Mouse (Mus musculus) limb, embryonic 14.5 days (tissue): Measurements from ENCODE around the gene Cngb1. TPM values are rescaled to one million over a fixed set of nuclear protein-coding genes. Genes with fewer than 3 reads are reported as not detected.

Source experiments
- ATAC-seq: fragments of 200-750 bp; cut with Nextera tagmentation; 2 replicates; pipeline ENCODE4 v1.8.0; 2017; ENCODE audit warnings: low read depth, moderate number of reproducible peaks, moderate TSS enrichment; ENCODE audit not compliant: low FRiP score
- DNase-seq: peaks from one replicate; pipeline ENCODE4 v3.0.0-alpha.2; 2015; ENCODE audit warnings: low spot score
- H3K27ac ChIP-seq: fragments of 300-500 bp; sonication (generic); replicated peaks from 2 replicates; pipeline ENCODE4 v1.5.1; 2014; ENCODE audit warnings: low read depth, mild to moderate bottlenecking, low read length, moderate library complexity, mixed read lengths
- H3K27me3 ChIP-seq: fragments of 300-500 bp; sonication (generic); 2 replicates; pipeline ENCODE4 v1.6.1; 2014; ENCODE audit warnings: low read length, mixed read lengths; ENCODE audit not compliant: control insufficient read depth, insufficient read depth
- H3K36me3 ChIP-seq: fragments of 300-500 bp; sonication (generic); 2 replicates; pipeline ENCODE4 v1.6.1; 2014; ENCODE audit warnings: mild to moderate bottlenecking, low read length, moderate library complexity, mixed read lengths; ENCODE audit not compliant: control insufficient read depth, insufficient read depth
- H3K4me1 ChIP-seq: fragments of 300-500 bp; sonication (generic); 2 replicates; pipeline ENCODE4 v1.6.1; 2014; ENCODE audit warnings: antibody characterized with exemption, low read length, mixed read lengths; ENCODE audit not compliant: control insufficient read depth, insufficient read depth
- H3K4me2 ChIP-seq: fragments of 300-500 bp; sonication (generic); replicated peaks from 2 replicates; pipeline ENCODE4 v1.6.1; 2014; ENCODE audit warnings: low read depth, mild to moderate bottlenecking, low read length, moderate library complexity; ENCODE audit not compliant: severe bottlenecking
- H3K4me3 ChIP-seq: fragments of 300-500 bp; sonication (generic); replicated peaks from 2 replicates; pipeline ENCODE4 v1.5.1; 2014; ENCODE audit warnings: low read length
- H3K9ac ChIP-seq: fragments of 300-500 bp; sonication (generic); 2 replicates; pipeline ENCODE4 v1.6.1; 2014; ENCODE audit warnings: mild to moderate bottlenecking, low read depth, low read length, moderate library complexity; ENCODE audit not compliant: severe bottlenecking
- H3K9me3 ChIP-seq: fragments of 300-500 bp; sonication (generic); 2 replicates; pipeline ENCODE4 v1.6.1; 2016; ENCODE audit warnings: low read length; ENCODE audit not compliant: control insufficient read depth
- POLR2A ChIP-seq: fragments of 200-500 bp; IDR thresholded peaks from 2 replicates; pipeline ENCODE4 v1.8.0; 2012; ENCODE audit warnings: inconsistent platforms, mild to moderate bottlenecking, moderate library complexity, borderline replicate concordance; ENCODE audit not compliant: insufficient read depth, insufficient read length; ENCODE audit errors: extremely low read depth
- WGBS: fragments of 180-500 bp; shearing (Covaris S2); extraction: QIAGEN DNeasy Blood & Tissue Kit; methylation state at CpG from one replicate; pipeline ENCODE4 v1.1.7; 2014; 5-methylcytosine and 5-hydroxymethylcytosine counted together
- polyA plus RNA-seq, 2 experiments: library from polyadenylated mRNA; depleted of rRNA in 1 of 2; stranded (reverse) in 1 of 2; unstranded in 1 of 2; fragments of >200 nt; fragmentation: Nextera tagmentation in 1 of 2; extraction: Ambion mirVana in 1 of 2; gene quantifications; 2 replicates each; pipeline versions ENCODE4 v1.2.1 to v1.2.3; 2012 to 2014

Cngb1 gene
- polyA plus RNA-seq, 2 experiments = 0.52 to 0.67 TPM

DNA sequence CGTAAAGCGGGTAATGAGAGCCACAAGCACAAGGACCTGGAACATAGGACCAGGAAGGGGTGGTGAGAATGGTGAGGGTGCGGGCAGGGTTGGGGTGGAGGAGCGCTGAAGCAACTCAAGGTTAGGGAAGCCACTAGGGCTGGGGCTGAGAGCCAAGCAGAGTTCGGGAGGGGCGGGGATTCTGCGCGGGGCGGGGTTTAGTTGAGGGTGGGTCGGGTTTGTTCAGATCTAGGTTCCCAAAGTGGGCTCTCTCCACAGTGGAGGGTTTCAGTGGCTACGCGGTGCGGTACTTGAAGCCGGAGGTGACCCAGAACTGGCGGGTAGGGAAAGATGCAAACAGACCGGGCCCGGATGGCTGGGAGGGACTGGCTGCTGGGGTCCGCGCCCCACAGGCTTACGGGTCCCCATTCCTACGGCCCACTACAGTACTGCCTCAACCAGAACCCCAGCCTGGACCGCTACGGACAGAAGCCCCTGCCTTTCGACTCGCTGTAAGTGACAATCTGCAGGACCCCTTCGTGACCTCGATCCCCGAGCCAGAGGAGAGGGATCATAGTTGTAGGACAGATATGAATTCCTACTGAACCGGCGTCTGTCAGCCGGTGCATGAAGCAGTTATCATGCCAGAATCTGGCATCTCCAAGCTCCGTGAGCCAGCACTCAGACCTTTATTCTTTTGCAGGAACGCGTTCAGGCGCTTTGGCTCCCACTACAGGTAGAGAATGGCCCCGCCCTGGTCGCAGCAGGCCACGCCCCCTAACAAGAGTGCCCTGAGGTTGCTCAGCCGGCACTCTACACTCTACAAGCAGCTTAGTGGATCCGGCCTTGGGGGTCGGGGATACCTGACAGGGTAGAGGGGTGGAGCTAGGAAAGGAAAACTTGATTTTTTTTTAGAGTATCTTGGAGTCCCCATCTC lies 14.1 kb upstream of the Cngb1 start:
- ATAC-seq (peak; percentile 59; the same call in 1 of the 2 replicates), DNase-seq (peak; percentile 65)
- Histone ChIP-seq H3K27ac (no peak overlapping the region), H3K27me3 (no peaks in the 10 kb centered on the region), H3K4me2 (peak overlapping the region; percentile 90), H3K9me3 (no peaks in the 10 kb centered on the region), H3K4me3 (peak overlapping the region; percentile 42), H3K9ac (peak overlapping the region; percentile 50), H3K36me3 (peaks cover 20% of the 10 kb centered on the region), H3K4me1 (peaks cover 9% of the 10 kb centered on the region)
- no peak for TF ChIP-seq POLR2A
- WGBS = 2% methylated on average over 34 of the region's 41 CpGs

DNA sequence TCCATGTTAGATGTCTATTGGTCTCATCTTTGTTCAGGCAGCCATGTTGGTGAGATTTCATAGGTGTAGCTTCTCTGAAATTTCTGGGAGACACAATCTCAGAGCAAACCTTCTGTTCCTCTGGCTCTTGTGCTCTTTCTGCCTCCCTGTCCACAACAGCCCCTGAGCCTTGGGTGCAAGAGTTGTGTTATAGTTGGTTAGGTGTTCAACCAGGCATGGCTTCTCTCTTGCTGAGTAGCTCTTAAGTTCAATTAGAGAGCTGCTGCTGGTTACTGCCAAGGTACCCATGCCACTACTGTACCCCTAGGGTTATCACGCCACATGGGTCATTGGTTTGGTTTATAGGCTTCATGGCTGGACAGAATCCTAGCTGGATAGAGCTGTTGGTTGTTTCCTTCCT lies 9.0 kb upstream of the Cngb1 start:
- WGBS = 94% methylated on average over 1 of the region's 1 CpGs
- no peak for DNase-seq
- Histone ChIP-seq H3K4me3 (no peak overlapping the region), H3K27ac (no peak overlapping the region), H3K27me3 (no peaks in the 10 kb centered on the region), H3K9me3 (no peaks in the 10 kb centered on the region), H3K4me1 (no peaks in the 10 kb centered on the region), H3K4me2 (no peak overlapping the region), H3K9ac (no peak overlapping the region), H3K36me3 (no peaks in the 10 kb centered on the region)
- TF ChIP-seq POLR2A = no peak
- no peak for ATAC-seq

DNA sequence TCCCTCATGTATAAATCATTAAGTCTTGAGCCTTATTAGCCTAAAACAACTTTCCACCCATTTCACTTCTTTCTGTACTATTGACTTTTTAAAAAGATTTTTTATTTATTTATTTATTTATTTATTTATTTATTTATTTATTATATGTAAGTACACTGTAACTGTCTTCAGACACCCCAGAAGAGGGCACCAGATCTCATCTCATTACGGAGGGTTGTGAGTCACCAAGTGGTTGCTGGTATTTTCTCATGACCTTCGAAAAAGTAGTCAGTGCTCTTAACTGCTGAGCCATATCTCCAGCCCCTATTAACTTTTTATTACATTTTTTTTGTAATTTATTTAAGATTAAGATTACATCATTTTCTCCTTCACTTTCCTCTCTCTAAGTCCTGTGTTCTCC lies 8.3 kb upstream of the Cngb1 start:
- DNase-seq (no peak), ATAC-seq (no peak)
- 64% methylated on average over 2 of the region's 2 CpGs for WGBS
- H3K9me3 ChIP-seq = no peaks in the 10 kb centered on the region
- no peak overlapping the region for H3K27ac ChIP-seq
- no peaks in the 10 kb centered on the region for H3K4me1 ChIP-seq
- H3K4me3 ChIP-seq = no peak overlapping the region
- H3K4me2 ChIP-seq = no peak overlapping the region
- H3K27me3 ChIP-seq = no peaks in the 10 kb centered on the region
- H3K36me3 ChIP-seq = no peaks in the 10 kb centered on the region
- H3K9ac ChIP-seq = no peak overlapping the region
- no peak for TF ChIP-seq POLR2A

DNA sequence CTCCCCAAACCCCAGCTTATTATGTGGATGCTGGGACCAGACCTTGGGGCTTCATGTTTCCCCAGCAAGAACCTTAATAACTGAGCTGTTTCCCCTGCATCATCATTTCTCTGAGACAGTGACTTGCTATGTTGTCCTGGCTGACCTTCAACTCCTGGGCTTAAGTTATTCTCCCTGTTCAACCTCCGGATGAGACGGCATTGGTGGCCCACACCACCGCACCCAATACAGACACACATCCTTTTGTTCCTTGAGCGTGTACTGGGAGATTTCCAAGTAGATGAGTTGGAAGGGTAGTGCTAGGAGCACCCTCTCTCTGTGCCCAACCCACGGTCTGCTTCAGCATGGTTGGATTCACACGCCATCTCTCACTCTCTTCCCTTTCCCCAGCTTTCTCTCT lies 7.5 kb upstream of the Cngb1 start:
- 88% methylated on average over 6 of the region's 6 CpGs for WGBS
- Histone ChIP-seq H3K9ac (no peak overlapping the region), H3K4me3 (no peak overlapping the region), H3K4me1 (no peaks in the 10 kb centered on the region), H3K4me2 (no peak overlapping the region), H3K36me3 (no peaks in the 10 kb centered on the region), H3K27ac (no peak overlapping the region), H3K27me3 (no peaks in the 10 kb centered on the region), H3K9me3 (no peaks in the 10 kb centered on the region)
- ATAC-seq = no peak
- TF ChIP-seq POLR2A = no peak
- DNase-seq = no peak

DNA sequence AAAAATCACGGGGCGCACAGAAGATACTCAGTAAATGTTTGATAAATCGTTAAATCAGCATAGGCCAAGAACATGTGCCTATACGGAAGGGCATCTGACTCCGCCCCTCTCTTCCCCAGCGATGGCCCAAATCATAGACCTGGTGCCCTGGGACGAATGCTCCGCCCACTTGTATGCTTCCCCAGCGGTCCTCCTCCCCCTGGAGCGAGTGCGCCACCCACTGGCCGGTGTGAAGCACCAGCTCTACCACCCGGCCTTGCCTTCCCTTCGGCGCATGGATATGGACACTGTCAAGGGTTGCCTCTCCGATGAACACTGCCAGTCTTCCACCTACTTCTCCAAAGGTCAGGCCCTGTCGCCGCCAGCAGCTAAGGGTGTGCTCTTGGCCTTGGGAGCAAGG lies 6.5 kb upstream of the Cngb1 start:
- no peak overlapping the region for H3K4me2 ChIP-seq
- no peaks in the 10 kb centered on the region for H3K9me3 ChIP-seq
- no peak overlapping the region for H3K4me3 ChIP-seq
- ATAC-seq = no peak
- 70% methylated on average over 17 of the region's 18 CpGs for WGBS
- H3K27ac ChIP-seq = no peak overlapping the region
- H3K27me3 ChIP-seq = no peaks in the 10 kb centered on the region
- no peak for TF ChIP-seq POLR2A
- H3K36me3 ChIP-seq = no peaks in the 10 kb centered on the region
- no peak for DNase-seq
- H3K4me1 ChIP-seq = no peaks in the 10 kb centered on the region
- H3K9ac ChIP-seq = no peak overlapping the region
